Mouse (Mus musculus) ES-Bruce4 (cell line): Measurements from ENCODE around the gene Wnk2.

Source experiments
- CTCF ChIP-seq: IDR thresholded peaks from one replicate; pipeline ENCODE4 v1.8.1; 2011; ENCODE audit warnings: low read depth, low read length
- EP300 ChIP-seq: IDR thresholded peaks from 2 replicates; pipeline ENCODE4 v1.6.1; 2011; ENCODE audit warnings: low read depth, low read length; ENCODE audit not compliant: insufficient read depth
- POLR2A ChIP-seq: IDR thresholded peaks from one replicate; pipeline ENCODE4 v1.8.1; 2011; ENCODE audit warnings: low read length; ENCODE audit not compliant: insufficient read depth

DNA sequence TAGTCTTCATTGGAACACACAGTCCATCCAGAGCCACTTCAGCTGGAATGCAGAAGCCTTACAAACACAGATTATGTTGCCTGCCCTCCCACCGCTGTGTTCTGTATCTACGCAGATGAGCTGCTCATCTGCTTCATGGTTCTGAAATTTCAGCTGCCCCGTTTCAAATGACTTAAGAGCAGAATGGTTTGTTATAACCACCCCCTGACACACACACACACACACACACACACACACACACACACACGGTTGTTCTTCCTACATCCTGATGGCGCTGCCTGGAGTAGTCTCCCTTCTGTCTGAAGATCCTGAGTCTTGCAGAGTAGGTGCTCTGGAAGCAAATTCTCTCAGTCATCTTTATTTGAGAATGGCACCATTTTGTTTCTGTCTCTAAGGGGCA lies 83.6 kb downstream of the Wnk2 start:
- no peak for TF ChIP-seq EP300
- TF ChIP-seq CTCF: no peak
- no peak for TF ChIP-seq POLR2A
